Mouse (Mus musculus) lung, adult 2 months (tissue): Measurements from ENCODE around the gene Olfr311.

Experiments used
- CTCF ChIP-seq: fragments of 200-500 bp; IDR thresholded peaks from 2 replicates; pipeline ENCODE4 v1.5.1; 2011; ENCODE audit warnings: mild to moderate bottlenecking, low read length, control low read depth; ENCODE audit not compliant: insufficient read depth
- POLR2A ChIP-seq: fragments of 200-500 bp; IDR thresholded peaks from 2 replicates; pipeline ENCODE4 v1.6.1; 2011; ENCODE audit warnings: low read depth, mild to moderate bottlenecking, control low read depth, low read length, borderline replicate concordance; ENCODE audit errors: extremely low read depth

- TF ChIP-seq POLR2A (no peak), CTCF (no peak)
These were observed 10.7 kb downstream of the Olfr311 start for GRCm38 (mm10) chr11:58849731-58850130.
